Mouse (Mus musculus): Measurements from ENCODE around the gene Lpgat1. TPM values are rescaled to one million over a fixed set of nuclear protein-coding genes. Genes with fewer than 3 reads are reported as not detected.

Lpgat1 gene
- total RNA-seq (2021) = 100 to 1,000 TPM; 185 to 194 TPM
- long read RNA-seq, experiment 1, full-length matches to known transcripts = 2 of 55 reads
- long read RNA-seq, experiment 1, partial matches to known transcripts = 0 of 55 reads
- long read RNA-seq, experiment 1, other reads (novel, unspliced or antisense) = 53 of 55 reads
- long read RNA-seq, experiment 2, full-length matches to known transcripts = 6 of 38 reads
- long read RNA-seq, experiment 2, partial matches to known transcripts = 1 of 38 reads
- long read RNA-seq, experiment 2, other reads (novel, unspliced or antisense) = 31 of 38 reads

DNA sequence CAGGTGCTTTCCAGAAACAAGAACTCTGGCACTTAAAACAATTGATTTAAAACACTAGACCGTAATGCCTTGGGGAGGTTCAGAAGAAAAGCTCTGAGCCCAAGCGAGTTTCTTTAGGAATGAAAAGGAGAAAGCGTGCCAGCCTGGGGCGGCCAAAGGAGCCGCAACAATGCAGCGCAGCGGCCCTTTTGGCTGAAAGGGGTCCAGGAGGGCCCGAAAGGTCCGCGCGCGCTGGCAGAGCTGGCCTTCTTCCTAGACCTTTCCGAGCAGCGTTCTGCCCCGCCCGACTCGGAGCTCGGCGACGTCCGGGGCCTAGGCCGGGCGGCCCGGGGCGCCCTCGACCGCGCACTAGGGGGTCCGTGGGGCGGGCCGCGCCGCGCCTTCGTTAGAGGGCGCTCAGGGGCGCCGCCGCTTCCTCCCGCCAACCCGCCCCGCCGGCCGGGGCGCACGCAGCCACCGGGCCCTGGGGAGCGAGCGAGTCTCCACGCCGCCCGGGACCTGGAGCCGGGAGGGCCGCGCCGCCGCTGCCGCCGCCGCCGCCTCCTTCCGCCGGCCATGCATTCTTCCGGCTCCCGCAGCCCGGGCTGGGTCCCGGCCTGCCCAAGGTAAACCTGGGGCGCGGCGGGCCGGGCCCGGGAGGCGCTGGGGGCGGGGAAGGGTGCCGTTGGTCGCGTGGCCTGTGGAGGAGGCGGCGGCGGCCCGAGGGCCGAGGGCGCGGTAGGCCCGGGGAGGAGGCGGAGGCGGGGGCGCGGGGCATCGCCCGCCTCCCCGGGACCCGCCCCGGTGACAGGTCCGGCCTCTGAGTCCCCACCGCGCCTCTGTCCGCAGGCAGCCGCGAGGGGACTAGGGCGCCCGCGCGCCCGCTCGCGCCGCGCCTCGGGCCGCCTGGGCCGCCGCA lies at the start of gene Lpgat1:
TSS of gene Lpgat1 (plus strand) at position 234 of the 898 bp plus-strand sequence.
- peak; percentile 47 to 66 for DNase-seq (ENCODE audit: low spot score in 2 of 2)

- no peak for DNase-seq (ENCODE audit: low spot score in 2 of 2)
Measured at GRCm38 (mm10) chr1:191668030-191668429, 49.6 kb upstream of the Lpgat1 start.

DNA sequence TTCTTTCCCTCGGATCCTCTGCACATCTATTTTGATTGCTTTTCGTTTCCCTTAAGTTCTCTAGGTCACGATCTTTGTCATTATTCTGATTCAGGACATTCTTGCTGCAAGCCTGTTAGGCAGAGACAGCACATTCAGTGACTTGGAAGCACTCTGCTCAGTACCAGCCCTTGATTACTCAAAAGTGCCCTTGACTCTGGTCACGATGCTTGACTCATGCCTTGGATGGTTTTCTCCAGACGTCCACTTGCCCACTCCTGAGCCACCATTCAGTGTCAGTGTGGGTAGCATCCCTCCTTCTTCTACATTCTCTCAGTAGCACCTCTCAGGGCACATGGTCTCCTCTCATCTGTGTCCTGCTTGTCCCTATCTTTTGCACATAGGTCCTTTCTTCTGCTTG lies 43.6 kb upstream of the Lpgat1 start:
- DNase-seq (ENCODE audit: low spot score in 2 of 2) = no peak

GRCm38 (mm10) chr1:191681633-191682032 lies 36.0 kb upstream of the Lpgat1 start:
- no peak for DNase-seq (ENCODE audit: low spot score in 2 of 2)

GRCm38 (mm10) chr1:191687531-191687930 lies 30.1 kb upstream of the Lpgat1 start:
- DNase-seq (ENCODE audit: low spot score in 2 of 2) = no peak

- DNase-seq (ENCODE audit: low spot score in 2 of 2) = no peak
Measured at GRCm38 (mm10) chr1:191693231-191693630, 24.4 kb upstream of the Lpgat1 start.

- DNase-seq (ENCODE audit: low spot score in 2 of 2) = no peak
Measured at GRCm38 (mm10) chr1:191698253-191698795, 19.3 kb upstream of the Lpgat1 start.

DNA sequence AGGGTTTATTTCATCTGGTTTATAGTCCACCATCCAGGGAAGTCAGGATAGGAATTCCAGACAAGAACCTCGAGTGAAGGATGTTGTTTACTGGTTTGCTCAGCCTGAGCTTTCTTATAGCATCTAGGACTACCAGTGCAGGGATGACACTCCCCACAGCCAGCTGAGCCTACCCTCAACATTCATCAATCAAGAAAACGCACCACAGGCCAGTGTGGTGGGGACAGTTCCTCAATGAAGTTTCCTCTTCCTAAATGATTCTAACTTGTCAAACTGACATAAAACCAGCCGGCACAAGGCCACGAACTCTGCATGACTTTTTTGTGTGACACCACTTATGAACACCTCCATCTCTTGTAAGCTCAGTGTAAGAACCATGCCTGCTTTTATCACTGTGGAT lies 13.1 kb upstream of the Lpgat1 start:
- no peak for DNase-seq (ENCODE audit: low spot score in 2 of 2)

GRCm38 (mm10) chr1:191706541-191707078 lies 11.0 kb upstream of the Lpgat1 start:
- DNase-seq (ENCODE audit: low spot score in 2 of 2) = no peak

DNA sequence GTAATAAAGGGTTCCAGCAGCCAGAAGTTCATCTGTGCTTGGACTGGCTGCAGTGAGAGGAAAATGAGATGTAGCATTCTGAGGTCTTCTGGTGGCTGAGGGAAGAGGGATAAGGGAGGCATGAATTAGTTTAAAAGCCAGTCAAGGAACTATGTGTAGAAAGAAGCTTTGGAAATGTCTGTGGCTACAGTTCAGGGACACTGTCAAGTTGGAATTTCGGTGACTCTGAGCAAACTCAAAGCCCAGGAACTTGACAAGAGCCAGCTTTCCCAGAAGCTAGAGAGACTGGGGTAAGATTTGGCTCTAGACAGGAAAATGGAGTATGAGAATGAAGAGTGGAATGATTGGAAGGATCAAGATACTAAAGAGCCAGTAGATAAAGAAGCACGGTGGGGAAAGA lies 7.8 kb upstream of the Lpgat1 start:
- DNase-seq (ENCODE audit: low spot score in 2 of 2) = no peak

GRCm38 (mm10) chr1:191712224-191712838 lies 5.3 kb upstream of the Lpgat1 start:
- DNase-seq (ENCODE audit: low spot score in 2 of 2) = no peak

DNA sequence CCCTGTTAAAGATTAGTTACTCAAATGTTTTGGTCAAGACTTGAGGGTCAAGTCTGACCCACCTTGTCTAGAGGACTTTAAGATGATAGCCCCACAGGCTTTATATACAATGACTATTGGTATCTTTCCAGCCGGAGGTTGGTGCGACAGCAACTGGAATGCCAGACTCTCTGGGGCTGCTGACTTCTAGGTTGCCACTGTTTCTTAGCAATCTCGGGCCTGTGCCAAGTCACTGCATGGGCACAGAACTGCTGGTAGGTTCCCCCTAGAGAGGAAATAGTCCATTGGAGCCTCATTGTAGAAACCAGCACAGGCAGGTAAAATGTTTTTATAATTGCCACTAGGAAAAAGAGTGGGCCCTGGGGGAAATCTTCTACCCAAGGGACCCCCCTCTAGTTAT lies 3.8 kb upstream of the Lpgat1 start:
- DNase-seq (ENCODE audit: low spot score in 2 of 2) = no peak

DNA sequence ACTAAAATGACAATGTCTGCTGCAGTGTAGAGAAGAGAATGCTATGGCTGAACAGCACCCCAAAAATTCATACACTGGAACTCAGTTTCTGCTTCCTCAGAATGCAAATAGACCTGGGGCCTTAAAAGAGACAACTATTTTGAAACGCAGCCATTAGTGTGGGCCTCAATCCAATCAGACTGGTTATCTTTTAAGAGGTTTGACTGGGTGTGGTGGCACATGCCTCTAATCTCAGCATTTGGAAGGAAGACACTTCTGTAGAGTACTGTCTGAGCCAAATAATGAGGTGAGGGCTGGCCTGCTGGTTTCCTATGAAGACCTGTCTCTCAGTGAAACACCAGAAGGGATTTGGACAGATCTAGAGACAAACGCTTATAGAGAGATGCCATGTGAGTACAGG lies 2.5 kb upstream of the Lpgat1 start:
- DNase-seq (ENCODE audit: low spot score in 2 of 2) = no peak

GRCm38 (mm10) chr1:191717141-191717540 lies 493 bp upstream of the Lpgat1 start:
- DNase-seq (ENCODE audit: low spot score in 2 of 2) = no peak

DNA sequence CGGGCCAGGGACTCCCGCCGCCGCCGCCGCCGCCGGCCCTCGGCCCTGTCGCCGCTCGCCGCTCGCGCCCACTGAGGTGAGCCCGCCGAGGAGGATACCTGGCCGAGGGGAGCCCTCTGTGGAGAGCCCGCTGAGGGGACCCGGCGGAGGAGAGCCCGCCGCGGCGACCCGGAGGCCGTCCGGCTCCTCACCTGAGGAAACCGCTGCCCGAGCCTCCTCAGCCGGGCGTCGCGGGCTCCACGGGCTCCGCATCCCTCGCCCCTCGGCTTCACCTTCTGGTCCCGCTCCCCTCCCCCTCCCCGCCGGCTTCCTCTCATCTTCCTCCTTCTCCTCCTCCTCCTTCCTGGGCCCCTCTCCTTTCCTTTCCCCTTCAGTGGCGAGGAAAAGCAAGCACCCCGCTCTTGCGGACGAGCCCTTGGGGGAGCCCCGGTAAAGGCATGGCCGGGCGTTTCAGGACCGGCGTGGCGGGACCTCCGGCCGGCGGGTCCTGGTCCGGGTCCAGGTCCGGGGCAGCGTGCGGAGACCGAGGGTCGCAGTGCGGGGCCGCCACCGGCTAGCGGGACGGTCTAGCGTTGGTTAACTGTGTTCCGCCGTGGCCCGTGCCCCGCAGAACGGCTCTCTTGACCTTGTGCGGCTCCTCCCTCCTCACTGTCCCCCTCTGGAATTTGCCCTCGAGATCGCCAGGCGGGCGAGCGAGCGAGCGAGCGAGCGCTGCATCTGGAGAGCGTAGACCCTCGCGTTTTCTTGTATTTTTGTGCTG lies 1.1 kb downstream of the Lpgat1 start:
- peak; percentile 18 to 35 for DNase-seq (ENCODE audit: low spot score in 2 of 2)

- DNase-seq (ENCODE audit: low spot score in 2 of 2) = peak in 1 of 2 experiments; percentile 25
Measured at GRCm38 (mm10) chr1:191719326-191719725, 1.7 kb downstream of the Lpgat1 start.

DNA sequence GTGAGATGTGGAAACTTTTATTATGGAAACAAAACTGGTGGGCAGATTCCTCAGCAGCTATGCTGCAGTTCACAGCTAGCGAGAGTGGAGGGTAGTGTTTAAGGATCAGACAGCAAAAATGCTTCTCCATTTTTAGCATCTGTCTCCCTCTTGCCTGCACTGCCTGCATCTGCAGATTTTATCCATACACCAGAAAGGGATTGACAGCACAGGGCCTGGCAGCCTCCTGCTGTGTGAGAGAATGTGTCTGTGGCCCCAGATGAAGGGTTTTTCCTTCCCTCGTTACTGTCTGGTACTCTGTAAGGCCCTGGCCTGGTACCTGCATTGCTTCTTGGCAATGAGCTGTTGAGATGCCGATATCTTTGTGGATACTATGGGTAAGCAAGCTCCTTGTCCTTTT lies 2.8 kb downstream of the Lpgat1 start:
- DNase-seq (ENCODE audit: low spot score in 2 of 2) = peak; percentile 21 to 39

DNA sequence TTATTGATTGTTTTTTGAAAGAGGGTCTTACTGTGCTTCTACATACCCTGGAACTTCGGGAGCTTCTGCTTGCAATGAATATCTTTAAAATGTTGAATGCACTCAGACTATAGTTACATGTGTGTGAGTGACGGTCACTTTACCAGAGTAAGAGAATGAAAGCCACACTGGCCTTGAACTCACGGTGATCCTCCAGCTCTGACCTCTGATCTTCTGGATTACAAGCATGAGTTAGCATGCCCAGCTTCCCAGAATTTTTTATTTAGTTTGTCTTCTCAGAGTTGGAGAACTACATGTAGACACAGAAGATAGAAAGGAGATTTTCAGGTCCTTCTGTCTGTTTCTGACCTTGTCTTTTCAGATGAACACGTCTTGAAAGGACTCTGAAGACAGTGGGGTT lies 5.1 kb downstream of the Lpgat1 start:
- no peak for DNase-seq (ENCODE audit: low spot score in 2 of 2)

- DNase-seq (ENCODE audit: low spot score in 2 of 2) = peak; percentile 21 to 24
Measured at GRCm38 (mm10) chr1:191723675-191724074, 6.0 kb downstream of the Lpgat1 start.

GRCm38 (mm10) chr1:191724385-191725061 lies 6.9 kb downstream of the Lpgat1 start:
- no peak for DNase-seq (ENCODE audit: low spot score in 2 of 2)

Measured in left cerebral cortex, adult 18-20 months (tissue).